Mouse (Mus musculus) liver, embryonic 14.5 days (tissue): ENCODE data around the gene Ajm1. TPM values are rescaled to one million over a fixed set of nuclear protein-coding genes. Genes with fewer than 3 reads are reported as not detected.

Experiments
- ATAC-seq: fragments of 200-750 bp; cut with Nextera tagmentation; 2 replicates; pipeline ENCODE4 v1.8.0; 2017; ENCODE audit warnings: moderate number of reproducible peaks, mild to moderate bottlenecking, moderate library complexity; ENCODE audit not compliant: insufficient read depth
- DNase-seq, 3 experiments: peaks; one replicate each; pipeline ENCODE4 v3.0.0-alpha.2; 2012 to 2013; ENCODE audit warnings: low read depth in 3 of 3, low spot score in 3 of 3
- H3K27ac ChIP-seq: fragments of 300-500 bp; sonication (generic); 2 replicates; pipeline ENCODE4 v1.5.1; 2014; ENCODE audit warnings: moderate library complexity, mild to moderate bottlenecking, control low read depth, inconsistent platforms
- H3K27me3 ChIP-seq: fragments of 300-500 bp; sonication (generic); 2 replicates; pipeline ENCODE4 v1.6.1; 2014; ENCODE audit warnings: mild to moderate bottlenecking, low read length, moderate library complexity; ENCODE audit not compliant: control insufficient read depth, insufficient read depth
- H3K36me3 ChIP-seq: fragments of 300-500 bp; sonication (generic); replicated peaks from 2 replicates; pipeline ENCODE4 v1.6.1; 2014; ENCODE audit warnings: low read depth; ENCODE audit not compliant: control insufficient read depth, insufficient read depth
- H3K4me1 ChIP-seq, 2 experiments: fragments of 200-500 bp in 1 of 2; fragments of 300-500 bp in 1 of 2; sonication (generic) in 1 of 2; replicated peaks; 2 replicates each; pipeline ENCODE4 v1.6.1; 2012 to 2014; ENCODE audit warnings: antibody characterized with exemption in 1 of 2, inconsistent platforms in 1 of 2, low read length in 1 of 2; ENCODE audit not compliant: control insufficient read depth in 2 of 2, insufficient read depth in 2 of 2
- H3K4me2 ChIP-seq: fragments of 300-500 bp; sonication (generic); 2 replicates; pipeline ENCODE4 v1.6.1; 2014; ENCODE audit warnings: low read depth, mild to moderate bottlenecking, control low read depth, moderate library complexity
- H3K4me3 ChIP-seq, 2 experiments: fragments of 200-500 bp in 1 of 2; fragments of 300-500 bp in 1 of 2; sonication (generic) in 1 of 2; 2 replicates each; pipeline ENCODE4 v1.5.1; 2012 to 2014; ENCODE audit warnings: low read depth in 2 of 2, low read length in 2 of 2, mild to moderate bottlenecking in 2 of 2, control low read depth in 1 of 2, inconsistent platforms in 1 of 2, moderate library complexity in 1 of 2; ENCODE audit not compliant: insufficient read depth in 1 of 2
- H3K9ac ChIP-seq: fragments of 300-500 bp; sonication (generic); replicated peaks from 2 replicates; pipeline ENCODE4 v1.6.1; 2014; ENCODE audit warnings: mild to moderate bottlenecking, control low read depth, moderate library complexity
- H3K9me3 ChIP-seq: fragments of 300-500 bp; sonication (generic); 2 replicates; pipeline ENCODE4 v1.6.1; 2016; ENCODE audit warnings: low read length, mixed read lengths; ENCODE audit not compliant: control insufficient read depth
- CTCF ChIP-seq: IDR thresholded peaks from 2 replicates; pipeline ENCODE4 v1.5.1; 2016; ENCODE audit warnings: antibody characterized with exemption, low read depth, control low read depth
- EP300 ChIP-seq: IDR thresholded peaks from 2 replicates; pipeline ENCODE4 v1.6.1; 2016; ENCODE audit warnings: antibody characterized with exemption, low read depth
- WGBS: fragments of 180-500 bp; shearing (Covaris S2); extraction: QIAGEN DNeasy Blood & Tissue Kit; methylation state at CpG from one replicate; pipeline ENCODE4 v1.1.7; 2014; ENCODE audit not compliant: insufficient replicate concordance; 5-methylcytosine and 5-hydroxymethylcytosine counted together
- polyA plus RNA-seq, 2 experiments: library from polyadenylated mRNA; depleted of rRNA in 1 of 2; stranded (reverse) in 1 of 2; unstranded in 1 of 2; fragments of >200 nt; fragmentation: Nextera tagmentation in 1 of 2; extraction: Ambion mirVana in 1 of 2; gene quantifications; 2 replicates each; pipeline versions ENCODE4 v1.2.1 to v1.2.3; 2012 to 2014

Ajm1 gene
- polyA plus RNA-seq, 2 experiments, result 0.07 TPM; not detected in 1

DNA sequence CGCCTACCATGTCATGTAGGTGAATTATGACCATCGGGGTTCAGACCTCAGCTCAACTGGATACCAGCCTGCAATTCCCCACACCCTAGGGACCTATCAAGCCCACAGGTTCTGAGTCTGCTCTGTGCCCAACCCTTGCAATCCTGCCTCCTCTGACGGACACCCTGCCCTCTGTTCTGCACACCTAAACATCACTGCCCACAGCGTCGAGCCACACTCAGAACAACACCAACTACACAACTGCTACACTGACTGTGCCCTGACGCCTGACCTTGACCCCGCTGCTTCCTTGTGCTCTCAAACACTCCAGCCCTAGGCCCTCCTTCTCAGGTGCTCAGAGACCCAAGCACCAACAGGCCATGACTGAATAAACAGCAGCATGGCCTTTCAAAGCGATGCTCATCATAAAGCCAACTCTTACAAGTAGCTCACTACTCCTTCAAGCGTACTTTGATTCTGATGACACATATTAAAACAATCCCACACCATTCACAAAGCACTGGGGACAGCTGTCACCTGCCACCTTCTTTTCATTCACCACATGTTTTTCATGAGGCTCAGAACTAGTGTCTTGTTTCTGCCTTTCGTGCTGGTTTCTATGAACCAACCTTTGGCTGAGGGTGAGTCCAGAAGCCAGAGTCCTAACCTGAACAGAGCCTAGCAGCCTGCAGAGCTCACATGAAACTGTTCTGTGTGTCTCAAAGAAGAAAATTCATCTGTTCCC, 39.8 kb downstream of the Ajm1 start:
- H3K27ac ChIP-seq, result no peak overlapping the region
- ATAC-seq (no peak), DNase-seq (no peak)
- peaks cover 4% of the 10 kb centered on the region for H3K36me3 ChIP-seq
- H3K9ac ChIP-seq, result no peak overlapping the region
- H3K27me3 ChIP-seq, result no peaks in the 10 kb centered on the region
- H3K4me2 ChIP-seq, result no peak overlapping the region
- TF ChIP-seq EP300 (no peak), CTCF (no peak)
- H3K4me3 ChIP-seq, result no peak overlapping the region
- H3K4me1 ChIP-seq, result peaks cover 5 to 11% of the 10 kb centered on the region in 2 experiments
- 77% methylated on average over 10 of the region's 10 CpGs for WGBS
- H3K9me3 ChIP-seq, result no peaks in the 10 kb centered on the region

GRCm38 (mm10) chr2:25540541-25540948, 41.0 kb downstream of the Ajm1 start:
- no peak for ATAC-seq
- no peak for DNase-seq
- TF ChIP-seq EP300, result no peak
- TF ChIP-seq CTCF, result no peak
- H3K36me3 ChIP-seq, result peaks cover 15% of the 10 kb centered on the region
- peaks cover 0 to 6% of the 10 kb centered on the region in 2 experiments; a peak in 1 of 4 replicates for H3K4me1 ChIP-seq
- no peak overlapping the region for H3K9ac ChIP-seq
- H3K4me2 ChIP-seq, result no peak overlapping the region
- 86% methylated on average over 4 of the region's 4 CpGs for WGBS
- no peaks in the 10 kb centered on the region for H3K27me3 ChIP-seq
- H3K27ac ChIP-seq, result no peak overlapping the region
- no peak overlapping the region for H3K4me3 ChIP-seq
- no peaks in the 10 kb centered on the region for H3K9me3 ChIP-seq

- Histone ChIP-seq H3K27me3 (no peaks in the 10 kb centered on the region), H3K27ac (no peak overlapping the region), H3K4me1 (0 out of 4 replicates have a peak, but pooled peaks cover 0 to 2% of the 10 kb centered on the region in 2 experiments), H3K36me3 (peaks cover 14% of the 10 kb centered on the region), H3K9ac (no peak overlapping the region), H3K4me3 (no peak overlapping the region), H3K4me2 (no peak overlapping the region), H3K9me3 (no peaks in the 10 kb centered on the region)
- WGBS, result 88% methylated on average over 8 of the region's 8 CpGs
- TF ChIP-seq EP300 (no peak), CTCF (no peak)
- DNase-seq, result no peak
- ATAC-seq, result no peak
These were observed 45.0 kb downstream of the Ajm1 start for GRCm38 (mm10) chr2:25536531-25536930.

DNA sequence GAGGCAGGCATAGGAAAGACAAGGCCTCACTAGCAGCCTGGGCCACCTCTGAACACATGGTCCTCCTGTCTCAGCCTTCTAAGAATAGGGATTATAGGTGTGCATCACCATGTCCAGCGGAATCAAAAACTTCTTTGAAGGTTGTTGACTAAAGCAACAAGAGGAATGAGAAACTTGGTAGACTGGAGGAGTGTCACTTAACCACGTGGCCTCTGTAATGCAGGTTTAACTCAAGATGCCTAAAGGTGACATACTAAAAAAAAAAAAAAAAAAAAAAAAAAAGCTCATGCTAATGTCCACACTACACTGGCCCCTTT, 46.7 kb downstream of the Ajm1 start:
- Histone ChIP-seq H3K4me2 (no peak overlapping the region), H3K9ac (no peak overlapping the region), H3K27ac (no peak overlapping the region), H3K27me3 (no peaks in the 10 kb centered on the region), H3K4me3 (no peak overlapping the region), H3K4me1 (0 out of 4 replicates have a peak, but pooled peaks cover 0 to 2% of the 10 kb centered on the region in 2 experiments), H3K36me3 (peaks cover 23% of the 10 kb centered on the region), H3K9me3 (no peaks in the 10 kb centered on the region)
- TF ChIP-seq EP300, result no peak
- TF ChIP-seq CTCF, result no peak
- ATAC-seq, result no peak
- 91% methylated on average over 2 of the region's 2 CpGs for WGBS
- no peak for DNase-seq

- no peaks in the 10 kb centered on the region for H3K27me3 ChIP-seq
- H3K4me3 ChIP-seq, result no peak overlapping the region
- ATAC-seq (no peak), DNase-seq (peak in 1 of 3 experiments; percentile 48)
- H3K36me3 ChIP-seq, result peaks cover 24% of the 10 kb centered on the region
- 0 out of 4 replicates have a peak, but pooled peaks cover 0 to 2% of the 10 kb centered on the region in 2 experiments for H3K4me1 ChIP-seq
- 61% methylated on average over 3 of the region's 3 CpGs for WGBS
- TF ChIP-seq CTCF (no peak), EP300 (no peak)
- H3K27ac ChIP-seq, result no peak overlapping the region
- H3K4me2 ChIP-seq, result no peak overlapping the region
- H3K9me3 ChIP-seq, result no peaks in the 10 kb centered on the region
- H3K9ac ChIP-seq, result no peak overlapping the region
These were observed 47.2 kb downstream of the Ajm1 start for GRCm38 (mm10) chr2:25534178-25534865.
